Mouse (Mus musculus) monocyte, adult 2 months (primary cell): ENCODE results near the gene Lcn4.

ENCODE experiments used
- DNase-seq, 2 experiments: peaks; one replicate each; pipeline ENCODE4 v3.0.0; 2022; ENCODE audit warnings: low spot score in 2 of 2, low read depth in 1 of 2

Lcn4 gene

GRCm38 (mm10) chr2:26671182-26671581 is at the start of gene Lcn4:
TSS of gene Lcn4 (minus strand) at chr2:26671282.
- DNase-seq: no peak

GRCm38 (mm10) chr2:26686171-26686675 is 15.1 kb upstream of the Lcn4 start:
- no peak for DNase-seq

GRCm38 (mm10) chr2:26668746-26669145 is 2.3 kb downstream of the Lcn4 start:
- DNase-seq: no peak

- DNase-seq: peak in 1 of 2 experiments; percentile 26
These were observed 7.5 kb downstream of the Lcn4 start for GRCm38 (mm10) chr2:26663551-26663950.

- DNase-seq: no peak
These were observed 8.0 kb downstream of the Lcn4 start for GRCm38 (mm10) chr2:26663112-26663511.

- no peak for DNase-seq
These were observed 8.6 kb downstream of the Lcn4 start for GRCm38 (mm10) chr2:26662509-26662882.

GRCm38 (mm10) chr2:26661768-26662508 is 9.1 kb downstream of the Lcn4 start:
- no peak for DNase-seq

- DNase-seq: no peak
These were observed 9.8 kb downstream of the Lcn4 start for GRCm38 (mm10) chr2:26661143-26661752.

- no peak for DNase-seq
These were observed 13.7 kb downstream of the Lcn4 start for GRCm38 (mm10) chr2:26657426-26657825.

- no peak for DNase-seq
These were observed 16.4 kb downstream of the Lcn4 start for GRCm38 (mm10) chr2:26654687-26655086.

GRCm38 (mm10) chr2:26646643-26647293 is 24.3 kb downstream of the Lcn4 start:
- DNase-seq: peak; percentile 56 to 68

- peak in 1 of 2 experiments; percentile 51 for DNase-seq
These were observed 27.1 kb downstream of the Lcn4 start for GRCm38 (mm10) chr2:26643942-26644341.

- DNase-seq: no peak
These were observed 30.0 kb downstream of the Lcn4 start for GRCm38 (mm10) chr2:26641006-26641647.

- peak; percentile 86 to 92 for DNase-seq
These were observed 30.9 kb downstream of the Lcn4 start for GRCm38 (mm10) chr2:26639838-26640830.

GRCm38 (mm10) chr2:26639083-26639482 is 32.0 kb downstream of the Lcn4 start:
- DNase-seq: no peak

GRCm38 (mm10) chr2:26638572-26638971 is 32.5 kb downstream of the Lcn4 start:
- no peak for DNase-seq

GRCm38 (mm10) chr2:26638039-26638438 is 33.0 kb downstream of the Lcn4 start:
- no peak for DNase-seq

- no peak for DNase-seq
These were observed 33.7 kb downstream of the Lcn4 start for GRCm38 (mm10) chr2:26637316-26637932.

- no peak for DNase-seq
These were observed 34.8 kb downstream of the Lcn4 start for GRCm38 (mm10) chr2:26636325-26636635.
